Mouse (Mus musculus) erythroblast, embryonic 14.5 days (primary cell): ENCODE data around the gene Sez6.

Experiments used
- GATA1 ChIP-seq: IDR thresholded peaks from 2 replicates; pipeline ENCODE4 v1.6.1; 2012; ENCODE audit warnings: low read length, inconsistent platforms, mixed read lengths
- TAL1 ChIP-seq: IDR thresholded peaks from 3 replicates; pipeline ENCODE4 v1.6.1; 2012; ENCODE audit warnings: low read length, inconsistent platforms, mixed read lengths

GRCm38 (mm10) chr11:77901366-77901765 lies 29.2 kb upstream of the Sez6 start:
- no peak for TF ChIP-seq GATA1
- no peak for TF ChIP-seq TAL1
